Mouse (Mus musculus) neural tube, embryonic 15.5 days (tissue): ENCODE measurements around the gene Ppox. TPM values are rescaled to one million over a fixed set of nuclear protein-coding genes. Genes with fewer than 3 reads are reported as not detected.

Experiments
- ATAC-seq: fragments of 200-750 bp; cut with Nextera tagmentation; 2 replicates; pipeline ENCODE4 v1.8.0; 2017; ENCODE audit warnings: mild to moderate bottlenecking, moderate TSS enrichment, moderate library complexity; ENCODE audit not compliant: low FRiP score
- H3K27ac ChIP-seq: fragments of 300-500 bp; sonication (generic); replicated peaks from 2 replicates; pipeline ENCODE4 v1.5.1; 2015; ENCODE audit warnings: mild to moderate bottlenecking, inconsistent platforms
- H3K27me3 ChIP-seq: fragments of 300-500 bp; sonication (generic); replicated peaks from 2 replicates; pipeline ENCODE4 v1.6.1; 2015; ENCODE audit warnings: inconsistent platforms
- H3K36me3 ChIP-seq: fragments of 300-500 bp; sonication (generic); 2 replicates; pipeline ENCODE4 v1.6.1; 2015; ENCODE audit warnings: inconsistent platforms
- H3K4me1 ChIP-seq: fragments of 300-500 bp; sonication (generic); 2 replicates; pipeline ENCODE4 v1.6.1; 2015; ENCODE audit warnings: inconsistent platforms
- H3K4me2 ChIP-seq: fragments of 300-500 bp; sonication (generic); 2 replicates; pipeline ENCODE4 v1.6.1; 2015; ENCODE audit warnings: inconsistent platforms, mild to moderate bottlenecking, moderate library complexity
- H3K4me3 ChIP-seq: fragments of 300-500 bp; sonication (generic); replicated peaks from 2 replicates; pipeline ENCODE4 v1.5.1; 2015; ENCODE audit warnings: mild to moderate bottlenecking, inconsistent platforms
- H3K9ac ChIP-seq: fragments of 300-500 bp; sonication (generic); replicated peaks from 2 replicates; pipeline ENCODE4 v1.6.1; 2015; ENCODE audit warnings: mild to moderate bottlenecking, inconsistent platforms
- H3K9me3 ChIP-seq: fragments of 300-500 bp; sonication (generic); replicated peaks from 2 replicates; pipeline ENCODE4 v1.6.1; 2016; ENCODE audit warnings: inconsistent platforms
- whole genome bisulfite sequencing: fragments of 180-500 bp; shearing (Covaris S2); methylation state at CpG from one replicate; pipeline ENCODE4 v1.1.7; 2015; ENCODE audit warnings: mixed read lengths; 5-methylcytosine and 5-hydroxymethylcytosine counted together
- polyA plus RNA-seq: library from polyadenylated mRNA; unstranded; fragments of >200 nt; fragmentation: Nextera tagmentation; extraction: Ambion mirVana; gene quantifications from 2 replicates; pipeline ENCODE4 v1.2.1, GENCODE M21; 2015

The Ppox gene
- polyA plus RNA-seq, 1 experiment from 2014 or later, result 42.7 TPM

- H3K27me3 ChIP-seq, result no peaks in the 10 kb centered on the region
- ATAC-seq, result no peak
Measured at GRCm38 (mm10) chr1:171275144-171275734, 5.7 kb downstream of the Ppox start.

GRCm38 (mm10) chr1:171274171-171274570, 6.8 kb downstream of the Ppox start:
- no peak overlapping the region for H3K9ac ChIP-seq

More at GRCm38 (mm10) chr1:171275144-171275734, 5.7 kb downstream of the Ppox start:
- no peak overlapping the region; the same call in 1 of the 2 replicates for H3K27ac ChIP-seq
- no peak overlapping the region for H3K9ac ChIP-seq
- H3K4me2 ChIP-seq, result no peak overlapping the region
- H3K9me3 ChIP-seq, result no peaks in the 10 kb centered on the region
- peaks cover 30% of the 10 kb centered on the region for H3K4me1 ChIP-seq
- H3K4me3 ChIP-seq, result no peak overlapping the region
- WGBS, result 72% methylated on average over 11 of the region's 11 CpGs
- peaks cover 69% of the 10 kb centered on the region for H3K36me3 ChIP-seq

DNA sequence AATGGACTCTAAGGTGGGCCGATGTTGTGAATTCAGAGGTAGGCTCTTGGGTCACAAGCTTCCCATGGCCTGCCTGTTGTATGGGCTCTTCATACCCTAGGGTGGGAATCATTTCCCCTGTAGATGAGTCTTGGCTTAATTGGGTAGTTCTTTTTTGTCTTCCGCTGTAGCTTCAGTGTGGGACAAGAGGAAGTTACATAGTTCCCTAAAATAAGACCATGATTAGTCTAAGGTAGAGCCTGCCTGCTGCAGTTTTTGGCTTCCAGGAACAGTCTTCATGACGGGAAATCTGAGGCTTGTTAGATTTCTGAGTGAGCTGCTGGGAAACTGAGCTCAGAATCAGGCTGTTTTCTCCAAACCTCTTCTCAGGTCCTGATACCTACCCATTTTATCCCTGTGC, 8.9 kb downstream of the Ppox start:
- no peaks in the 10 kb centered on the region for H3K9me3 ChIP-seq
- H3K4me1 ChIP-seq, result peaks cover 26% of the 10 kb centered on the region
- no peak for ATAC-seq
- 0 out of 2 replicates have a peak overlapping the region, but pooled peaks have one; percentile 61 for H3K4me3 ChIP-seq
- H3K36me3 ChIP-seq, result peaks cover 52% of the 10 kb centered on the region
- WGBS, result 93% methylated on average over 3 of the region's 3 CpGs
- H3K4me2 ChIP-seq, result peak overlapping the region; percentile 81; the same call in 1 of the 2 replicates
- H3K27me3 ChIP-seq, result no peaks in the 10 kb centered on the region
- no peak overlapping the region for H3K27ac ChIP-seq
- no peak overlapping the region for H3K9ac ChIP-seq

More at GRCm38 (mm10) chr1:171274171-171274570, 6.8 kb downstream of the Ppox start:
- peaks cover 26% of the 10 kb centered on the region for H3K4me1 ChIP-seq
- no peak overlapping the region for H3K27ac ChIP-seq
- H3K9me3 ChIP-seq, result no peaks in the 10 kb centered on the region
- peaks cover 69% of the 10 kb centered on the region for H3K36me3 ChIP-seq
- no peaks in the 10 kb centered on the region for H3K27me3 ChIP-seq
- H3K4me2 ChIP-seq, result no peak overlapping the region
- WGBS, result 92% methylated on average over 12 of the region's 12 CpGs
- H3K4me3 ChIP-seq, result no peak overlapping the region
- ATAC-seq, result no peak

- H3K9ac ChIP-seq, result no peak overlapping the region
- H3K36me3 ChIP-seq, result peaks cover 48% of the 10 kb centered on the region
- no peaks in the 10 kb centered on the region for H3K9me3 ChIP-seq
- H3K4me2 ChIP-seq, result peak overlapping the region; percentile 81
- H3K4me3 ChIP-seq, result peak overlapping the region; percentile 61; the same call in 1 of the 2 replicates
- no peak for ATAC-seq
- WGBS, result 72% methylated on average over 10 of the region's 10 CpGs
- peaks cover 26% of the 10 kb centered on the region for H3K4me1 ChIP-seq
- no peaks in the 10 kb centered on the region for H3K27me3 ChIP-seq
- H3K27ac ChIP-seq, result no peak overlapping the region
Measured at GRCm38 (mm10) chr1:171271622-171272021, 9.4 kb downstream of the Ppox start.

- no peak for ATAC-seq
- H3K4me3 ChIP-seq, result peak overlapping the region; percentile 61
- H3K9ac ChIP-seq, result peak overlapping the region; percentile 72
- H3K27me3 ChIP-seq, result no peaks in the 10 kb centered on the region
- peak overlapping the region; percentile 81 for H3K4me2 ChIP-seq
- 61% methylated on average over 9 of the region's 9 CpGs for WGBS
- peaks cover 43% of the 10 kb centered on the region for H3K36me3 ChIP-seq
- no peak overlapping the region for H3K27ac ChIP-seq
- H3K4me1 ChIP-seq, result peaks cover 26% of the 10 kb centered on the region
- no peaks in the 10 kb centered on the region for H3K9me3 ChIP-seq
Measured at GRCm38 (mm10) chr1:171271196-171271595, 9.8 kb downstream of the Ppox start.

DNA sequence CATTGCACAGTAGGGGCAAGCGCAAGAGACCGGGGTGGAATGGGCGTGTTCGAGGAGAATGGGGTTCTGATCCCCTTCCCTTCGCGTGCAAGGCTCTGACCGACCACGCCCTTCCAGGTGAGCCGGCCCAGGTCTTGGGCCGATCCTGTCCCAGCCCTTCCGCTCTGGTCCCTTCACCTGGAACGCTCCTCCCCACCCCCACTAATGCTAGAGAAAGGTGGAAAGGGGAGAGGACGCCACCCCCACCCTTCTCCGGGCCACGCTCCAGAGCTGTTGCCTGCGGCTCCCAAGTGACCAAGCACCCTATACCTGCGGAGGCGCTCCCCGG, 10.4 kb downstream of the Ppox start:
- H3K27me3 ChIP-seq, result no peaks in the 10 kb centered on the region
- peak; percentile 72 for ATAC-seq
- peaks cover 37% of the 10 kb centered on the region for H3K36me3 ChIP-seq
- WGBS, result 1% methylated on average over 19 of the region's 19 CpGs
- H3K27ac ChIP-seq, result peak overlapping the region; percentile 73; the same call in 1 of the 2 replicates
- H3K4me1 ChIP-seq, result peaks cover 26% of the 10 kb centered on the region
- peak overlapping the region; percentile 81 for H3K4me2 ChIP-seq
- H3K4me3 ChIP-seq, result peak overlapping the region; percentile 61
- H3K9me3 ChIP-seq, result no peaks in the 10 kb centered on the region
- peak overlapping the region; percentile 72 for H3K9ac ChIP-seq

GRCm38 (mm10) chr1:171269848-171270572, 11.0 kb downstream of the Ppox start, which contains the start of gene B4galt3:
Gene B4galt3 (plus strand): TSS chr1:171270328.
- H3K9me3 ChIP-seq, result no peaks in the 10 kb centered on the region
- 3% methylated on average over 36 of the region's 36 CpGs for WGBS
- H3K36me3 ChIP-seq, result peaks cover 31% of the 10 kb centered on the region
- ATAC-seq, result peak; percentile 95
- peak within 1 kb of the TSS; percentile 81 for H3K4me2 ChIP-seq
- H3K27ac ChIP-seq, result peak within 1 kb of the TSS; percentile 73
- H3K27me3 ChIP-seq, result no peaks in the 10 kb centered on the region
- H3K9ac ChIP-seq, result peak within 1 kb of the TSS; percentile 72
- peaks cover 26% of the 10 kb centered on the region for H3K4me1 ChIP-seq
- peak within 1 kb of the TSS; percentile 61 for H3K4me3 ChIP-seq

DNA sequence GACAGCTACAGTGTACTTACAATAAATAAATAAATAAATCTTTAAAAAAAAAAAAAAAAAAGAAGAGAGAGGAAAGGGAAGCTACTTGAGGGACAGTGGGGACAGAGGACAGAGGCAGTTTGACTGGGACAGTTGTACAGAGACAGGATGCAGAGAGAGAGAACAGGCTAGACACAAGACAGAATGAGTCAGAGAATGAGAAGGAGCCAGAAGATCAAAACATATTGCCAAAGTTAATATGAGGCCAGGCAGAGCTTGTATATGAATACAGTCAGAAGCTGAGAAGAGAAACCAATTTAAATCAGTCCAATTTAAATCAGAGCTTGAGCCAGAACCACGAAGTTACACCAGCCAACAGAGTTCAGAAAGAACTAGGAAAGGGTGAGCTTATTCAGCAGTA, 12.6 kb downstream of the Ppox start:
- 76% methylated on average over 1 of the region's 1 CpGs for WGBS
- Histone ChIP-seq H3K9ac (no peak overlapping the region), H3K27ac (no peak overlapping the region), H3K4me2 (no peak overlapping the region), H3K4me1 (peaks cover 31% of the 10 kb centered on the region), H3K27me3 (no peaks in the 10 kb centered on the region), H3K9me3 (no peaks in the 10 kb centered on the region), H3K36me3 (peaks cover 15% of the 10 kb centered on the region), H3K4me3 (no peak overlapping the region)
- no peak for ATAC-seq

GRCm38 (mm10) chr1:171265971-171266744, 14.8 kb downstream of the Ppox start:
- Histone ChIP-seq H3K4me3 (no peak overlapping the region), H3K27me3 (no peaks in the 10 kb centered on the region), H3K9ac (no peak overlapping the region), H3K9me3 (no peaks in the 10 kb centered on the region), H3K27ac (no peak overlapping the region), H3K4me1 (peaks cover 30% of the 10 kb centered on the region), H3K36me3 (no peaks in the 10 kb centered on the region), H3K4me2 (no peak overlapping the region)
- no peak for ATAC-seq
- 79% methylated on average over 4 of the region's 4 CpGs for WGBS

DNA sequence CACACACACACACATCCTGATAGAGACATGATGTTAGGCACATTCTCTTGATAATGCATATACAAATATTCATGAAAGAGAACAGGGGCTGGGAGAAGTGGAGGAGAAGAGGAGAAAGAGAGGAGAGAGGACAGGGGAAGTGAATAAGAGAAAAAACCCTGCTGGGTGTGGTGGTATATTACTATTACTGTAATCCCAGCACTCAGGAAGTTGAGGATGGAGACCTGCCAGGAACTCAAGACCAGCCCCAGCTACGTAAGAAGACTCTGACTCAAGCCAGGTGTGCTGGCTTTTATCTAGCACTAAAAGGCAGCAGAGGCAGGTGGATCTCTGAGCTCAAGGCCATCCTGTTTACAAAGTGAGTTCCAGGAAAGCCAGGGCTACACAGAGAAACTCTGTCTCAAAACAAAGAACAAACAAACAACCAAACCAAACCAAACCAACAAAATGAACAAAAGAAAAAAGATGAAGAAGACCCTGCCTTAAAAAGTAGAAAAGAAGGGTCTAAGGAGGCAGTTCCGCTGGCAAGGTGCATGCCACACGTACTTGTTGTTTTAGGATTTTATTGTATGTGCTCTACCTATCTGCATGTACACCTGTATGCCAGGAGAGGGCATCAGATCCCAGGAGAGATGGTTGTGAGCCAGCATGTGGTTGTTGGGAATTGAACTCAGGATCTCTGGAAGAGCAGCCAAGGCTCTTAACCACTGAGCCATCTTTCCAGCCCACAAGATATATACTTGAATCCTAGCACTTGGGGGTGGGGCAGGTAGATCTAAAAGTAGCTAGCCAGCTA, 17.1 kb downstream of the Ppox start:
- Histone ChIP-seq H3K9ac (no peak overlapping the region), H3K27ac (peak overlapping the region; percentile 85), H3K27me3 (0 out of 2 replicates have a peak, but pooled peaks cover 2% of the 10 kb centered on the region), H3K9me3 (no peaks in the 10 kb centered on the region), H3K4me1 (peaks cover 17% of the 10 kb centered on the region), H3K4me3 (no peak overlapping the region), H3K36me3 (no peaks in the 10 kb centered on the region), H3K4me2 (peak overlapping the region; percentile 61)
- no peak; the same call in 1 of the 2 replicates for ATAC-seq
- WGBS, result 83% methylated on average over 3 of the region's 3 CpGs

DNA sequence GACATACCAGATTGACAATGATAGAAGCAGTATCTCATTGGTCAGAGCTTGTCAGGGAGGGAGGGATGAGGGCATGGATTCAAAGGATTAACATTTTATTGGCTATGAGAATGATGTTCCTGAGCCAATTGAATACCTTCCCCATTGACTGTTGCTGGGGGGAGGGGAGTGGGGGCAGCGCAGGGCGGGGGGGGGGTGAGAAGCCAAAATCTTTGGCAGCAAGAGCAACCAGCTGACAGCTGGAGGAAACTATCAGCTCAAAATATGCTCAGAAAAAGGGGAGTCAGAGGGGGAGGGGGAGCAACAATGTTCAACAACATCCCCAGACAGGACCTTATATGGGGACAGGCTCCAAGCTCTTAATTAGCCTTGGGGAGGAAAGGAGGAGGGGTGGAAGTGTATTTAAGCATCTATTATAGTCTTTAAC, 17.8 kb downstream of the Ppox start:
- no peak overlapping the region for H3K9ac ChIP-seq
- no peaks in the 10 kb centered on the region for H3K36me3 ChIP-seq
- peak; percentile 94 for ATAC-seq
- peak overlapping the region; percentile 32 for H3K4me3 ChIP-seq
- H3K27ac ChIP-seq, result peak overlapping the region; percentile 85
- H3K4me1 ChIP-seq, result peaks cover 17% of the 10 kb centered on the region
- 0 out of 2 replicates have a peak, but pooled peaks cover 2% of the 10 kb centered on the region for H3K27me3 ChIP-seq
- peak overlapping the region; percentile 61 for H3K4me2 ChIP-seq
- H3K9me3 ChIP-seq, result no peaks in the 10 kb centered on the region
- 0% methylated on average over 2 of the region's 2 CpGs for WGBS
